Mouse (Mus musculus) intestine, embryonic 15.5 days (tissue): ENCODE results near the gene Sh3pxd2b. TPM values are rescaled to one million over a fixed set of nuclear protein-coding genes. Genes with fewer than 3 reads are reported as not detected.

Experiments used
- ATAC-seq: fragments of 200-750 bp; cut with Nextera tagmentation; 2 replicates; pipeline ENCODE4 v1.8.0; 2017; ENCODE audit warnings: moderate TSS enrichment, moderate library complexity
- H3K27ac ChIP-seq: fragments of 300-500 bp; sonication (generic); 2 replicates; pipeline ENCODE4 v1.5.1; 2015; ENCODE audit warnings: mild to moderate bottlenecking, inconsistent platforms
- H3K27me3 ChIP-seq: fragments of 300-500 bp; sonication (generic); replicated peaks from 2 replicates; pipeline ENCODE4 v1.6.1; 2015; ENCODE audit warnings: inconsistent platforms
- H3K36me3 ChIP-seq: fragments of 300-500 bp; sonication (generic); 2 replicates; pipeline ENCODE4 v1.6.1; 2015; ENCODE audit warnings: inconsistent platforms
- H3K4me1 ChIP-seq: fragments of 300-500 bp; sonication (generic); replicated peaks from 2 replicates; pipeline ENCODE4 v1.6.1; 2015; ENCODE audit warnings: inconsistent platforms
- H3K4me2 ChIP-seq: fragments of 300-500 bp; sonication (generic); replicated peaks from 2 replicates; pipeline ENCODE4 v1.6.1; 2015; ENCODE audit warnings: mild to moderate bottlenecking, inconsistent platforms
- H3K4me3 ChIP-seq: fragments of 300-500 bp; sonication (generic); replicated peaks from 2 replicates; pipeline ENCODE4 v1.5.1; 2015; ENCODE audit warnings: inconsistent platforms
- H3K9ac ChIP-seq: fragments of 300-500 bp; sonication (generic); 2 replicates; pipeline ENCODE4 v1.6.1; 2015; ENCODE audit warnings: inconsistent platforms
- H3K9me3 ChIP-seq: fragments of 300-500 bp; sonication (generic); 2 replicates; pipeline ENCODE4 v1.6.1; 2016; ENCODE audit warnings: inconsistent platforms
- WGBS: fragments of 180-500 bp; shearing (Covaris S2); methylation state at CpG from one replicate; pipeline ENCODE4 v1.1.7; 2015; 5-methylcytosine and 5-hydroxymethylcytosine counted together
- polyA plus RNA-seq: library from polyadenylated mRNA; unstranded; fragments of >200 nt; fragmentation: Nextera tagmentation; extraction: Ambion mirVana; gene quantifications from 2 replicates; pipeline ENCODE4 v1.2.1, GENCODE M21; 2015

Sh3pxd2b gene
- polyA plus RNA-seq, 1 experiment from 2014 or later = 12.9 TPM

GRCm38 (mm10) chr11:32420001-32420400, 72.4 kb downstream of the Sh3pxd2b start:
- no peaks in the 10 kb centered on the region for H3K27me3 ChIP-seq
- no peak overlapping the region for H3K9ac ChIP-seq
- H3K4me3 ChIP-seq = no peak overlapping the region
- H3K9me3 ChIP-seq = no peaks in the 10 kb centered on the region
- H3K4me2 ChIP-seq = no peak overlapping the region
- 77% methylated on average over 5 of the region's 5 CpGs for WGBS
- no peaks in the 10 kb centered on the region for H3K4me1 ChIP-seq
- H3K36me3 ChIP-seq = peaks cover 28% of the 10 kb centered on the region
- H3K27ac ChIP-seq = no peak overlapping the region
- ATAC-seq = no peak

GRCm38 (mm10) chr11:32423311-32423710, 75.7 kb downstream of the Sh3pxd2b start:
- Histone ChIP-seq H3K9ac (no peak overlapping the region), H3K4me3 (no peak overlapping the region), H3K36me3 (peaks cover 24% of the 10 kb centered on the region), H3K4me2 (no peak overlapping the region), H3K27ac (no peak overlapping the region), H3K4me1 (no peaks in the 10 kb centered on the region), H3K27me3 (no peaks in the 10 kb centered on the region), H3K9me3 (no peaks in the 10 kb centered on the region)
- ATAC-seq = no peak
- WGBS = 81% methylated on average over 12 of the region's 12 CpGs

- 75% methylated on average over 4 of the region's 4 CpGs for WGBS
- Histone ChIP-seq H3K27ac (no peak overlapping the region), H3K9me3 (no peaks in the 10 kb centered on the region), H3K36me3 (peaks cover 23% of the 10 kb centered on the region), H3K27me3 (no peaks in the 10 kb centered on the region), H3K4me3 (no peak overlapping the region), H3K9ac (no peak overlapping the region), H3K4me2 (no peak overlapping the region), H3K4me1 (no peaks in the 10 kb centered on the region)
- ATAC-seq = no peak
These were observed 77.0 kb downstream of the Sh3pxd2b start for GRCm38 (mm10) chr11:32424600-32424999.

- Histone ChIP-seq H3K27me3 (no peaks in the 10 kb centered on the region), H3K4me3 (no peak overlapping the region), H3K36me3 (peaks cover 19% of the 10 kb centered on the region), H3K9me3 (no peaks in the 10 kb centered on the region), H3K27ac (no peak overlapping the region), H3K4me2 (no peak overlapping the region), H3K4me1 (no peaks in the 10 kb centered on the region), H3K9ac (no peak overlapping the region)
- WGBS = 73% methylated on average over 10 of the region's 10 CpGs
- ATAC-seq = no peak
These were observed 77.5 kb downstream of the Sh3pxd2b start for GRCm38 (mm10) chr11:32425043-32425658.

GRCm38 (mm10) chr11:32427537-32427936, 79.9 kb downstream of the Sh3pxd2b start:
- no peak overlapping the region for H3K4me3 ChIP-seq
- WGBS = 74% methylated on average over 7 of the region's 7 CpGs
- no peak overlapping the region for H3K4me2 ChIP-seq
- H3K4me1 ChIP-seq = no peaks in the 10 kb centered on the region
- H3K9me3 ChIP-seq = no peaks in the 10 kb centered on the region
- peaks cover 6% of the 10 kb centered on the region for H3K36me3 ChIP-seq
- H3K9ac ChIP-seq = no peak overlapping the region
- no peak for ATAC-seq
- no peak overlapping the region for H3K27ac ChIP-seq
- no peaks in the 10 kb centered on the region for H3K27me3 ChIP-seq

- H3K9ac ChIP-seq = no peak overlapping the region
- no peaks in the 10 kb centered on the region for H3K36me3 ChIP-seq
- ATAC-seq = peak; percentile 96
- peaks cover 10% of the 10 kb centered on the region for H3K4me1 ChIP-seq
- no peaks in the 10 kb centered on the region for H3K9me3 ChIP-seq
- H3K27ac ChIP-seq = peak overlapping the region; percentile 83
- no peaks in the 10 kb centered on the region for H3K27me3 ChIP-seq
- H3K4me2 ChIP-seq = no peak overlapping the region; the same call in 1 of the 2 replicates
- WGBS = 40% methylated on average over 6 of the region's 6 CpGs
- H3K4me3 ChIP-seq = no peak overlapping the region
These were observed 87.9 kb downstream of the Sh3pxd2b start for GRCm38 (mm10) chr11:32435410-32436060.

GRCm38 (mm10) chr11:32442576-32442975, 95.0 kb downstream of the Sh3pxd2b start:
- Histone ChIP-seq H3K27me3 (no peaks in the 10 kb centered on the region), H3K9me3 (no peaks in the 10 kb centered on the region), H3K9ac (no peak overlapping the region), H3K36me3 (no peaks in the 10 kb centered on the region), H3K4me2 (no peak overlapping the region), H3K4me1 (no peaks in the 10 kb centered on the region), H3K4me3 (no peak overlapping the region), H3K27ac (no peak overlapping the region)
- ATAC-seq = no peak
- 81% methylated on average over 3 of the region's 3 CpGs for WGBS

- 48% methylated on average over 1 of the region's 1 CpGs for WGBS
- Histone ChIP-seq H3K4me2 (no peak overlapping the region), H3K9me3 (no peaks in the 10 kb centered on the region), H3K4me1 (no peaks in the 10 kb centered on the region), H3K27me3 (no peaks in the 10 kb centered on the region), H3K27ac (no peak overlapping the region), H3K36me3 (no peaks in the 10 kb centered on the region), H3K9ac (no peak overlapping the region), H3K4me3 (no peak overlapping the region)
- ATAC-seq = no peak
These were observed 96.6 kb downstream of the Sh3pxd2b start for GRCm38 (mm10) chr11:32444266-32444665.

- Histone ChIP-seq H3K4me3 (no peak overlapping the region), H3K4me2 (no peak overlapping the region), H3K36me3 (no peaks in the 10 kb centered on the region), H3K4me1 (no peaks in the 10 kb centered on the region), H3K27ac (no peak overlapping the region), H3K9me3 (no peaks in the 10 kb centered on the region), H3K27me3 (no peaks in the 10 kb centered on the region), H3K9ac (no peak overlapping the region)
- WGBS = 59% methylated on average over 1 of the region's 1 CpGs
- no peak for ATAC-seq
These were observed 97.5 kb downstream of the Sh3pxd2b start for GRCm38 (mm10) chr11:32445135-32445534.

GRCm38 (mm10) chr11:32445637-32446226, 98.1 kb downstream of the Sh3pxd2b start:
- Histone ChIP-seq H3K36me3 (no peaks in the 10 kb centered on the region), H3K4me1 (no peaks in the 10 kb centered on the region), H3K4me3 (no peak overlapping the region), H3K9me3 (no peaks in the 10 kb centered on the region), H3K27me3 (no peaks in the 10 kb centered on the region), H3K27ac (no peak overlapping the region), H3K9ac (no peak overlapping the region), H3K4me2 (no peak overlapping the region)
- WGBS = 70% methylated on average over 6 of the region's 6 CpGs
- ATAC-seq = no peak

GRCm38 (mm10) chr11:32450216-32450615, 102.6 kb downstream of the Sh3pxd2b start:
- H3K27me3 ChIP-seq = no peaks in the 10 kb centered on the region
- H3K27ac ChIP-seq = no peak overlapping the region
- WGBS = 0% methylated on average over 1 of the region's 1 CpGs
- H3K9ac ChIP-seq = no peak overlapping the region
- H3K4me3 ChIP-seq = no peak overlapping the region
- H3K4me1 ChIP-seq = peaks cover 5% of the 10 kb centered on the region; the same call in 1 of the 2 replicates
- H3K9me3 ChIP-seq = no peaks in the 10 kb centered on the region
- H3K4me2 ChIP-seq = no peak overlapping the region
- H3K36me3 ChIP-seq = no peaks in the 10 kb centered on the region
- ATAC-seq = no peak

GRCm38 (mm10) chr11:32451306-32451705, 103.7 kb downstream of the Sh3pxd2b start:
- Histone ChIP-seq H3K4me3 (no peak overlapping the region), H3K27me3 (no peaks in the 10 kb centered on the region), H3K27ac (no peak overlapping the region), H3K9ac (no peak overlapping the region), H3K9me3 (no peaks in the 10 kb centered on the region), H3K4me1 (peaks cover 5% of the 10 kb centered on the region; the same call in 1 of the 2 replicates), H3K36me3 (no peaks in the 10 kb centered on the region), H3K4me2 (no peak overlapping the region)
- 90% methylated on average over 6 of the region's 6 CpGs for WGBS
- no peak for ATAC-seq
